Mouse (Mus musculus): ENCODE data around the gene Pitpnb. TPM values are rescaled to one million over a fixed set of nuclear protein-coding genes. Genes with fewer than 3 reads are reported as not detected.

Gene Pitpnb
- total RNA-seq, 1 experiment from 2014 or later = 72.4 TPM

DNA sequence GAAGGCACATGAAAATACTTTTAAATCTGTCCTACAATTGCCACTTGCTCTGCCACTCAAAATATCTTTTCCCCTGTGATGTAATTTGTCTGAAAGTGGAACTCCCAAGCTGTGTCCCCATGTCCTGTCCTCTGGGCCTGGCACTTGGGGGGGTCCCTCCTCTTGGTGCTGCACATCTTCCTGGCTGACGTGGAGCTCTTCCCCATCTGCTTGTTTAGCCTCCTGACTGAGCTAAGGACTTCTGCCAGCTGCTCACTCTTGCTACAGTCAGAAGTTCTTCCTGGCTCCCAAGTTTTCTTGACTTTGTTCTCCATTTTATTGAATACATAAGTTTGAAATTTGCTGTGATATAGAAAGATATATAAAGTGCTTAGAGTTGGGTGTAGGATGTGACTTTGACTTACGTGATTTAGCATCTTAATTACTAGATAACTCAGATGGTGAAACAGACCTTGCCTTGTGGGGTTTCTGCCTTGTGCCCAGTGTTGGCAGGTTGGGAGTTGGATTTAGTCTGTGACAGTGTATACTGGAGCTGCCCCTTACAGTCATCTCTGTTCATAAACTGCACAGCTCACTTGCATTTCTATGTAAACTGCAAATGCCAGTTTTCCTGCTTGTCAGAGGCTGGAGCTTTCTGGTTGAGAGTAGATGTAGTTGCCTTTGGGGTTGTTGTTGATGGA lies 14.3 kb downstream of the Pitpnb start:
- no peak for DNase-seq

DNA sequence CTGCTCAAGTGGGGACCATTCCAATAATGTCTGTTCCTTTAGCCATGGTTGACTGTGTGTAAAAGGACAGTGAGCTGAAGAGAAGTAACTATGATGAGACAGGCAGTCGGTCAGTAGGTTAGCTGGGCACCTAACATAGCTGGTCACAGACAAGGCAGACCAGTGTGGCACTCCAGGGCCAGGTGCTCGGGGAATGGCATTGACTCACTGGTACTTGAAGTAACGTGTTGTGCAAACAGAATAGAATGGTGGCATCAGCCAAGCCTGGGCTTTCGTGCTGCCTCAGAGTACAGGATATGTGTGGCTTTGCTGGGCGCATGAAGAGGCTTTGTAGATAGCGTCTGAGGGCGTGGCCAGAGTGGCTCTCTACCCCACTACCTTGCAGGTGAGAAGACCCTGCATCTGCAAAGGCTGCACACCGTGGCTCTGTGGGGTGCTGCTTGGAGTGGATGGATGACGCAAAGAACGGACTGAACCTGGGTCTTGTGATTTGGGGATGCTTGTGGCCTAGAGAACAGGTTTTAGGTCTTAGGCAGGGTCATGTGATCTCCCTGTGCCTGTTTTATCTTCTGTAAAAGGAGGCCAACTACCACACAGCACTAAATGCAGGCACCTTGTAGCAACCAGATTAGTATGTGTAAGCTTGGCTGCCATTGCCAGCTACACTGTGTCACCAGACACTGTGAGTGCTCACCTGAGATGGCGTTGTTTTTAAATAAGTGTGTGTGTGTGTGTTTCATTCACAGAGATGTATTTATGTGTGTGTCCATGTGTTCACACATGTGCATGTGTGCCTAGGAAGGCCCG lies 26.5 kb downstream of the Pitpnb start:
- DNase-seq = no peak

DNA sequence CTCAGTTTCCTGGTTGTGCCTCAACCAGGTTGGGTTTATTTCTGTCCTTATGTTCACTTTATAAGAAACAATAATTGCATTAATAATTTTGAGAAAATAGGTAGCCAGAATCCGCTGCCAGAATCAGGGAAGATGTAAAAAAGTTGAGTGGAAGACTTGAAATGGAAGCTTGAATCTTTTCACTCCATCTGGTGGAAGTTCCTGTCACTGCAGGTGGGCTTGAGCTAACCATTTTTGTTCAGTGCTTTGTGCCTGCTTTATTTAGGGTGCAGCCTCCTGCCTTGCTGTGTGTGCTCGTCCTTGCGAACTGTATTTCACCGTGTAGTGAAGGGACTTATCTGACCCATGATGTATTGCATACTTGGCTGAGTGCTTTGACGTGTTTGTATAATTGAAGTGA lies 30.0 kb downstream of the Pitpnb start:
- DNase-seq = no peak

DNA sequence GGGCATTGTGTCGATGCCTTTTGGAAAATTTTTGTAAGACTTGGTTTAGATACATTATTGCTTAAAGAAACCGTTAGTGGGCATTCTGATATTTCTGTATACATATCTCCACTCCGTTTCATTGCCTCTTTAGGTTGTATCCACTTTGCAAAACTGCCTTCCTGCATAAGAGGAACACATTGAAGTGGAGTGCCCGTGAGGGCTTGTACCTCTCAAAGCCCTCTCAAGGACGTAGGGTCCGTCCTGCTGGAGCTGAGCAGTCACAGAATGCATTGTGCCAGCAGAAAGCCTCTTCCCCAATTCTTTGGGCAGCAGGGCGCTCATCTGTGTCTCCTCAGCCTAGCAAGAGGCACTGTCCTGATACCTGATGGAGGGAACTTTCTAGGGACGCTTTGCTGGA lies 30.5 kb downstream of the Pitpnb start:
- no peak for DNase-seq

DNA sequence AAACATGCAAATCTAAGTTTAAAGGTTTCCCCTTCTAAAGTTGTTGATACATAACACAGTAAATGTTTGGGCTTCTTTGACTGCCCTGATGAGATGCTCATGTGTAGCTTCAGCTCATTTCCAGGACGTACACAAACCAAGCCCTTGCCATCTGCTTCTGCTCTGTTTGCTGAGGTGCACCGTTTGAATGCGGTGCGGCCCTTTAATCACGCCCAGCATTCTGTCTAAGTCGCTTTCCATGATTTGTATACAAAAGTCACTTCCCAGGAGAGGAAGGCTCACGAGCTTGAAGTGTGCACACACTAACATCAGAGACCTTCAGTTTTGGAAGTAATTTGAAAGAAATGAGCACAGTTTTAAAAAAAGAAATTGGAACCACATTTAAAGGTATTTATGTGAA lies 31.3 kb downstream of the Pitpnb start:
- DNase-seq = no peak

DNA sequence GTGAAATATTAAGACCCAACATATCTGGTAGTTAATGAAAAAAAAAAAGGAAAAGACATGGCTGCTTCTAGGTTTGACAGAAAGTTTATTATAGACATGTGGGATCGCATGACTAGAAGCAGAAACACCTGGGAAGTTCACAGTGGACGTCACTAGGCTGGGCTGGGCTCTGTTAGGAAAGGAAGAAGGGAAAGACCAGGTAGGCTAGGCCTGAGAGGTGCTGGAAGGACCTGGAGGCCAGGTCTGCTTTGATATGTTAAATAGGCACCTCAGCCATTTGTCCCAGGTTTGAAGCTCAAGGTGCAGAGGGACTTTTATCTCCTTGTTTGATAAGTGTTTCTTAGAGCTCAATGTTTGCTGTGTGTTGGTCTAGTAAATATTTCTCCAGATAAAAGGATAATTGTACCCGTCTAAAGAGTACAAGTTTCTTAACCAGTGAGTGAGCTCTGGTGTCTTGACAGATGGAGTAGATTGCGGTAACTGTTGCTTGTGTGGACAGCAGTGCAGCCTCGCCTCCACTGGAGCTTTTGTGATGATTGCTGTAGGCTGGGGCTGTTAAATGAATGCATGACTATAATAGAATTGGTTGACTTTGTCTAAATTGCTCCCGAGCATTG lies 33.0 kb downstream of the Pitpnb start:
- no peak for DNase-seq

DNA sequence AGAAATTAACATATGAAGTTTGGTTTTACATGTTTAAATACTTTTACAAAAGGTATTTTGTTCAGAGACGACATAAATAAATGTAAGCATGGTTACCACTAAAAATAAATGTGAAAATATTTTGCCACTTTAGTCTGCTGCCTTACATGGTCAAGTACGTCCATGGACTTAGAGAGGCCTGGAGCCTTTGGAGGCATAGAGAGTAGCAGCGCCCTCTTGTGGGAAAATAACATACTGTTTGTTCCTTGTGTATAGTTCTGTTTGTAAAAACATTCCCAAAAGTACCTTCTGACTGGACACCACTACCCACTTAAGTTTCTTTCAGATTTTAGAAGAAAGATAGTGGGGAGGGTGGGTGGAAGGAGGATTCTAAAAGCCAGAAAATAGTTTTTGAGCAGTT lies 34.0 kb downstream of the Pitpnb start:
- no peak for DNase-seq

DNA sequence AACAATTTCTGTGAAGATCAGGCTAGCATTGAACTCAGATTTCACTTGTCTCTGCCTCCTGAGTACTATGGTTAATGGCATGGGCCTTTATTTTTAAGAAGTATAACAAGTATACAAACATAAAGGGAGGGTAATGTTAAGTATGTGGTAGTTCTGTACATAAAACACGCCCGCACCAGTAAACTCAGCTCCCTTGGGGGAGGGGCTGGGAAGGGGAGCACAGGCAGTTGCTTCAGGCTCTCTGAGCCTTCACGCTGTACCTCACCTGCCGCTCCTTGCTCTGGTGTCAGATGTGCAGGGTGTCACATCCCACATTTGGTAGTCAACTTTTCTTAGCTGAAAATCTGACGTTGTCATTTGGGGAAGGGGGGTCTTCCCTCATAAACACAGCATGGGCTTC lies 35.6 kb downstream of the Pitpnb start:
- no peak for DNase-seq

DNA sequence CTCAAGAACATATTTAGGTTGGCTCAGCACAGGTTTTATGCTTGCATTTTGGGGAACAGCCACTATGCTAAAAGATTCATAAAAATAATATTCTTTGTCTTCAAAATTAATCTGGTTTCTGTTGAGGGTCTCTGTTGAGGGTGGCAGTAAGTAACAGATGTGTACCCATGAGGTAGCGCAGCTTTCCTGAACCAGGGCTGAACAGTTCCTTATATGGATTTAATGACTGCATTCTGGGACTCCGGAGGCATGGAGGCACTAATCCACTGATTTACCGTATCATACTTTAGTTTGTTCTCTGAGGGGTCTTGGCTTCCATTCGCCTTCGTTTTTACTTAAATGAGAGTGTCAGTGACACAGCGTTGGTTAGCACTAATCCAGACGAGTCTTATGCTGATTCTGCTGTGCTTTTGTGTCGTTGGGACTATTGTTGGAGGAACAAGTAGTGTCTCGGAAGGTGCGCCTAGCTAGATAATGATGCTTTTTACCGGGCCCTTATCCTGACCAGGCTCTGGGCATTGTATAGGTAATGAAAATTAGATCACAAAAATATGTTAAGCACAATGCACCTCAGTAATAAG lies 37.5 kb downstream of the Pitpnb start:
- no peak for DNase-seq

DNA sequence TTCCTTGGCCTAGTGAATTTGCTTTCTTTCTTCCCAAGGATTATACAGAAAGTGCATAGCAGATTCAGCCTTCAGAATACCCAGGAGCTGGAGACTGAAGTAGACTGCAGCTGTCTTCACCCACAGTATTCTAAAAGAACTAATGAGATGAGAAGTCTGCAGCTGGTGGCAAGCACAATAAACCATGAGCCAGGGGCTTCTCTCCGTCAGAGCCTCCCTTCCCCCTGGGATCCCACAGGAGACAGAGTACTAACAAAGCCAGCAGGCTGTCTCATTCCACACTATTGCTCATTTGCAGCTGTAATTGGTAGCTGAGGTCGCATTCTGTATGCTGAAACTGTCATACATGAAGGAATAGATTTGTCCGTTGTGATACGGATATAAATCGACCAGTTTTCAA lies 38.0 kb downstream of the Pitpnb start:
- DNase-seq = no peak

DNA sequence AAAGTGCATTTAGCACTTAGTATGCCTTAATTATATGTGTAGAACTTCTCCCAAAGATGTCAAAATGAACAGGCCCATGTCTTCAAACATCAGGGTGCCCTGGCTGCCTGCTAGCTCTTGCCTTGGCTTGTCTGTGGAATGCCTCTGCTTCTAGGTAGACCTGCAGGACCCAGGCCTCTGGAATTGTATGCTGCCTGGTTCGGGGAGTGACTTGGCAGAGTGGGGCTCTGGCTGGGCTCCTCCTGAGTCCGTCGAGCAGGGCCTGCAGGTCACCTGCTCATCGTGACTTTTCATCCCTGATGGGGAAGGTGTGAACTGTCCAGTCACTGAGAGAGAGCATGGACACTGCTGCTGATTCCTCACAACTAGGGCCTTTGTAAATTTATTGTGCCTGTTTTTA lies 45.1 kb downstream of the Pitpnb start:
- DNase-seq = no peak

DNA sequence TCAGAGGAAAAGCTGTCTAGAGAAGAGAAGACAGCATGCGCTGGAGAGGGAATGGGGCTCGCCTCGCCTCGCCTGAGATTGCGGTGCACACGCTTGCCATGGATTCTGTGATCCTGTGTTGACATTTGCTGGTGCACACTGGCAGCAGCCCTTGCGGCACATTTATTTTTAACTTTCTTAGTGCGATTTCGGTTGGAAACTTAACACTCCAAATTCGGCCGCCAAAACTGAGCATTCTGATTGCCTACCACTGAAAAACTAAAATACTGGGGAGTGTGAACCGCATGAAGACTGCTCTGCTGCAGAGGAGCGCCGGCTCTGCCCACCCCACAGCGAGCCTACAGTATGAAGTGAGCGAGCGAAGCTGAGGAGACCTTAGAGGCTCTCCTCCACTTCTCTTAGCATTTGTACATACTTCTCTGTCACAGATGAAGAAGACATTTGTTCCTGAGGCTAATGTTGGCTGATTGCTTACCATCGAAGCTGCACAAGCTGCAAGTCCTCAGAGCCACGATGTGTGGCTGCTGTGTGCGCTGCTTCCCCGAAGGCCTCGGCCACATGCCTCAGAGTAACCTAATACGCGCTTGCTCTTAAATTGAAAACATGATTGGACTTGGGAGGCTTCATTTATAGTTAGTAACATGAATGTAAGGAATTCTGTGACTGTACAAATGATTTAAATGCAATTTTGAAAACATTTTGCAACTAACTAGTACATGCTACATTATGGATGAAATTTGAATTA lies 45.9 kb downstream of the Pitpnb start:
- no peak for DNase-seq

DNA sequence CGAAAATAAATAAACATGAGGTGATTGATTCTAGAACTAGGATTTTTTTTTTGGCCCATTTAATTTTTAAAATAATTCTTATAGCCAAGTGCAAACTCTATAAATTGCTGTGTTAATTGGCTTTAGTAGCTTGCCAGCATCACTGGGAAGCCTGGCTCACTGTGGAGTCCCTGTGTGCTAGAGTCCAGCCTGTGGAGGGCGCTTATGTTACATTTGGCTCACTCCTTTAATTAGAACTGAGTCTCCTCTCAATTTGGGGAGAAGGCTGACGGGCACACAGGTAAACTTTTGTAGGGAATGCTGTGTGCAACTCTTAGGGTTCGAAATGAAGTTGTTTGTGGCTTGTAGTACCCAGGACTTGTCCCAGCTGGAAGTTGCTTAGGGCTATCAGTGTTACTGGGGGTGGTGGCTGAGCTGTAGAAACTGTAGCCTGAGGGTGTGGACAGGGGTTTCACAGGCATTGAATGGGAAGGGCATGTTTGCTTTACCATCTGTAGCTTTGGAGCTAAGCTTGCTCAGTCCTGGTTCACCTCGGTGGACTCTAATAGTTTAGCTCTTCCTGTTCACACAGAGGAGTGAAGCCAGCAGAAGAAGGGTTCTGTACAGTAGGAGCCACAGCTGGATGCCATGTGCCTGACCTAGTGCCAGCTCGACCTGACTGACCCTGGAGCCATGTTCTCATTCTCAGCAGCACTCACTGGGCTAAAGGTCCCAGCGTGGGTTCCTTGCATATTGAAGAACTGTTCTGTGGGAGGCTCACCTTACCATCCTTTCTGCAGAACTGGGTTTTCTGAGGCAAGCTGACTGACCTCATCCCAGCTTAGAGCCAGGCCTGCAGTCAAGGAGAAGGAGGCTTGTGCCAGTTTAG lies 47.8 kb downstream of the Pitpnb start:
- no peak for DNase-seq

DNA sequence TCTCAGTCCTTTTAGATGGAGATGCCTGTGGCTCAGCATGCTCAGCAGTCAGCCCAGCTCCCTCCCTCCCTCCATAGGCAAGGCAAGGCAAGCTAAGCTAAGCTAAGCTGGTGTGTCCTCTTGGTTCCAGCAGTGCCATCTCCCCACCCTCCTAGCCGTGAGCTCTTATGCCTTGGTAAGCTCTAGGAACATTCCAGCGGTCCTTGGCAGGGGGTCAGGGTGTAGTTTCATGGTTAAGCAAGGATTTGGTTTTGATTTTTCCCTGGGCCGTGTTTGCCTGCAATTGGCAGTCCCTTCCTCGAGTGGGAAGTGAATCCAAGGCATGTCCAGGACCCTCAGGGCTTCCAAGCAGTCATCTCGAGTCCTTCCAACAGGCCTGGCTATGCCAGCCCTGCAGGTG lies 52.8 kb downstream of the Pitpnb start:
- DNase-seq = no peak

DNA sequence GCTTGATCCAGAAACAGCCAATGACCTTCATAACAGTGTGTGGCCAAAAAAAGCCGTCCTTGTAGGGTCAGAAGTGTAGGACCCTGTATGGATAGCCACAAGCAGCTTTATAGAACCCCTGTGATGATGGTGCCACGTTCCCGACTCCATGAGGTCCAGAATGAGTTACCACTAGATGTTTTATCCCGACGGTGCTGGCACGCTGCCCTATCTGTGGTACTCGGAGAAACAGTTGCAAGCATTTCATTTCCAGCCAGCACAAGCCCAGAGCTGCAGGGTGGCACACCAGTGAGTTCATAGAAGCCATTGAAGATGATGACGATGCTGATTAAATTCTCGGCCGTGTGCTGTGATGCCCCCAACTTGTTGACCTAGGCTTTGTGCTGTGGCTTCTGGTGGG lies 60.3 kb downstream of the Pitpnb start:
- DNase-seq = peak; percentile 17

DNA sequence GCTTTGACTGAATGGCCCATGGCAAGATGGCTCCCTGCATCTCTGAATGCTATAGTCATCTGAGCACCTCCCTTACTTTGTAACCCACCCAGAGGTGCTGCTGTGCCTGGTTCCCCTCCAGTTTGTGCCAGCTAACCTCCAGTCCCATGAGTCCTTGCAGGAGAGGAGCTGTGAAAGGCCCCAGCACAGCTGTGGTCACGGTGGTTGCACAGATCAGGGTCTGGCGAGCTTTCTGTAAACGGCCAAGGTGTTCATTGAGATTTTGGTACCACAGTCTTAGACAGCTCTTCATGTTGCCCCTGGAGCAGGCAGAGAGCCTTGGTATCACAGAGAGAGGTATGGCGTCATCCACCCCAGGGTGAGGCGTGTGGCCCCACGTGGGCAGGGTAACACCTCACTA lies 60.9 kb downstream of the Pitpnb start:
- no peak for DNase-seq

DNA sequence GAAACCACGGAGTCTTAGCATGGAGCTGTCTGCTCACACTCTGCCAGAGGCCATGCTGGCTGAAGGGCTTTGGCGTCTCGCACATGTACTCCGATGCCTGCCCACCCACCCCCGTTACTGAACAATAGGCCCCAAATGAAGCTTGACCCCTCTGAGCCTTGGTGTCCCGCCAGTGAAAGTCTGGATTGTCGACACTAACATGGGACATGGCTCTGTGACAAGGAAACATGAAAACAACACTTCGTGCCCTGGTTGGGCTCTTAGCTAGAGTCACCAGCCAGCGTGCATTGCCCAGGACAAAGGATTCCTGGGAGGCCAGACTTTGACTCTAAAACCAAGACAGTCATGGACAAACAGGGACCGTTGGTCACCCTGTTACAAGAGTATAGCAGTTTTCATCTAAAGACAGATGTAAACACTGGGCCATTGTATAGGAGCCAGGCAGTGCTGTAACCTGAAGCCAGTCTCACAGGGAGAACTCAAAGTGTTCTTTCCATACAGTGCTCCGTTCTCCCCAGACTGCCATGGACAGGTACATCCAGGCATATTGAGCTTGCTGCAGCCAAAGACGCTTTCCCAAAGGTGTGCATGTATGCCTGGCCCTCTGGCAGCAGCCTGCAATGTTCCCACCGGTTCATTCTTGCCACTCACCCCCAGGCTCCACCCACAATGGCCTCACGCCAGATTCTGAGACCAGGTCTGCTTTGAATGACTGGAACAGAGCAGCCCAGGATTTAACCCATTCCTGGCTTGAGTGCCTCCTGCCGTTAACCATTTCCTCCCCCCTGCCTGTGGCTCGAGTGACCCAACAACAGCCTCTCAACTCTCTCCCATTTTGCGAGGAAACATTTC lies 63.0 kb downstream of the Pitpnb start:
- DNase-seq = peak; percentile 65

DNA sequence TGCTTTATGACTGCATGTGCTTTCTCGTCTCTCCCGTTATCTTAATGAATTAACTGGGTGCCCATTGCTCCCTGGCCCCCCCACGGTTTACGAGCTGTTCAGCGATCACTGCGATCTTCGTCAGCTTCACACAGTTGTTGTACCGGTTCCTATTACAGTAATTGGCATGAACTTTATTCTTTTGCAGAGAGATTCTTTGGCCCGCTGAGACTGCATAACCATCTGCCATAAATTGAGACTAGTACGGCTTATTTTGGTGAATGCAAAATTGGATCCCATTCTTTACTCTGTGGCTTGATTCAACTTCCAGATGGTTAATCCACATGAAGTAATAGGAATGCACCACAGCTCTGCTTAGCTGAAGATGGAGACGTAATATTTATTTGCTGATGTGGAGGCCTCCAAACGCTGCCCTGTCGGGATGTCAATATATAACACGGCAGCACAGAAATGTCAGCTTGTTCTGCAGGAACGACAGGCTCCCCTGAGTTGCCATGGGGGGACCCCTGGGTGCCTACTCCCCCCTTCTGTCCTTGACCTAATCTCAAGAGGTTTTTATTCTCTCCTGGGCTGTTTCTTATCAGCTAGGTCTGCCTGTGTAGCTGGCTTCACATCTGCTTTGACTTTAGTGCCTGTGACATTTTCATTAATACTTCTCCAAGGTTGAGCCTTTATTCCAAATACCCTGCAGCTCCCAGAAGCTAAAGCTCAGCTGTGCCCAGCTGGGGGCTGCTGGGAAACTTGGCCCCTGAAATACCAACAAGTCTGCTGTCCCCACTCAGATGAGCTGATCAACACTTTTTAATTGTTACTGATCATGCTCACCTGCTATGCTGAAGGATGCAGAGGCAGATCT lies 63.9 kb downstream of the Pitpnb start:
- DNase-seq = no peak

DNA sequence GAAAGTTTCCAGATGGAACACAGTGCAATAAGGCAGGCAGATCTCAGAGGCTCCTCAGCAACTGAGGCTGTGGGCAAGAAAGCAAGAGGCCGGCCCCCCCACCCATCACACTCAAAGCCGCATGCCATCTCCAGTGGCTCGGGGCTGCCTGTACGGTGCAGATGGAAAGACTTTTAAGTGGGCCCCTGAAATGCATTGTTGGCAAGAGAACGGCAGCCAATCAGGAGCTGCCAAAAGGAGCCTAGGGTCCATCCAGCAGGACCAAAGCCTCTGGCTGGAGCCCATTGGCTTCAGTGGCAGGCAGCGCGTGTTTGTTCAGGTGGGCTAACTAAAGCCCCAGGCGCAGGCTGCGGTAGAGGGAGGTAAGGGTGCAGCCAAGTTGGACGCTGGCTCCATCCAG lies 65.2 kb downstream of the Pitpnb start:
- no peak for DNase-seq

DNA sequence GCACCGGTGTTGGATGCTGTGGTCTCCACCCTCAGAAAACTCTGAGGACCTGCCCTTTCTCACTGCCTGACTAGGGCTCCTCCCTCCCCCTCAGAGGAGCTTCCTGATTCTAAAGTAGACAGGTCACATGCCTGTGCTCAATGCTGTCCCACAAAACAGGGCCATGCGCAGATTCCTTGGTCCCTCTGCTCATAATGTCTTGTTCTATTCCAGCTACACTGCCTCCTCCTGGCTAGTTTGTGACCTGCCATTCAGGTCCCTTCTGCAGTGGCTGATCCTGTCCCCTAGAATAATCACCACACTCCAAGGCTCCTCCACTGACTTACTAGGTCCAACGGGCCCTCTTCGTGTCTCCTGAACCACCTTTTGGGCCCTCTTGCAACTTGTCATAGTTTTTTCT lies 65.6 kb downstream of the Pitpnb start:
- no peak for DNase-seq
